Mouse (Mus musculus): Measurements from ENCODE around the gene Fap. TPM values are rescaled to one million over a fixed set of nuclear protein-coding genes. Genes with fewer than 3 reads are reported as not detected.

Gene Fap
- polyA plus RNA-seq, 1 experiment from 2014 or later = 2.6 TPM

DNA sequence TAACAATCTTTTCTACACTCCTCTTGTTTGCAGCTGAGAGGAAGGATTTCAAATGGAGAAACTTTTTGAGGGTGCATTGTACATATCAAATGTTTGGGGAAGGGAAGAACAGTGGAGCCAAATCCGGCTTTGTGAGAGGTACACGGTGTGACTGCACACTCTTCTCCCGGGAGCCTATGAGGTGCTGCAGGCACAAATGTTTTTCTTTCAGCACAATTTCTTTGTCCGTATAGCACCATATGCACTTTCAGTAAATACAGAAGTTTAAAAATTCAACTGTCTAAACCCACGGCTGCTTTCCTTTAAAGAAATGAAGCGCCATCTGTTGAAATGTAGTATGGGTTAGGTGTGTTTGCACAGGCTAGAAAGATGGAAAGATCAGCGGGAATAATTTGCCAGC lies 375 bp upstream of the Fap start:
- 84% methylated on average over 7 of the region's 7 CpGs for WGBS
- Histone ChIP-seq H3K4me2 (replicated peaks) (no peak overlapping the region), H3K4me1 (no peaks in the 10 kb centered on the region), H3K27ac (replicated peaks) (no peak overlapping the region), H3K4me3 (no peak overlapping the region), H3K9ac (replicated peaks) (no peak overlapping the region), H3K9me3 (no peaks in the 10 kb centered on the region), H3K27me3 (no peaks in the 10 kb centered on the region), H3K36me3 (no peaks in the 10 kb centered on the region)
- no peak for ATAC-seq (ENCODE audit: low FRiP score, low read depth)

GRCm38 (mm10) chr2:62573099-62573752 lies 649 bp downstream of the Fap start:
- Histone ChIP-seq H3K4me2 (replicated peaks) (no peak overlapping the region), H3K27me3 (no peaks in the 10 kb centered on the region), H3K9me3 (no peaks in the 10 kb centered on the region), H3K27ac (replicated peaks) (no peak overlapping the region), H3K4me3 (no peak overlapping the region), H3K9ac (replicated peaks) (no peak overlapping the region), H3K4me1 (no peaks in the 10 kb centered on the region), H3K36me3 (no peaks in the 10 kb centered on the region)
- WGBS = 84% methylated on average over 10 of the region's 10 CpGs
- ATAC-seq (ENCODE audit: low FRiP score, low read depth) = no peak

- no peak for ATAC-seq (ENCODE audit: low FRiP score, low read depth)
- Histone ChIP-seq H3K4me1 (0 out of 2 replicates have a peak, but pooled peaks cover 3% of the 10 kb centered on the region), H3K9ac (replicated peaks) (no peak overlapping the region), H3K4me2 (replicated peaks) (no peak overlapping the region), H3K4me3 (no peak overlapping the region), H3K36me3 (no peaks in the 10 kb centered on the region), H3K27me3 (no peaks in the 10 kb centered on the region), H3K9me3 (no peaks in the 10 kb centered on the region), H3K27ac (replicated peaks) (no peak overlapping the region)
- WGBS = 90% methylated on average over 1 of the region's 1 CpGs
Measured at GRCm38 (mm10) chr2:62564687-62565086, 9.2 kb downstream of the Fap start.

DNA sequence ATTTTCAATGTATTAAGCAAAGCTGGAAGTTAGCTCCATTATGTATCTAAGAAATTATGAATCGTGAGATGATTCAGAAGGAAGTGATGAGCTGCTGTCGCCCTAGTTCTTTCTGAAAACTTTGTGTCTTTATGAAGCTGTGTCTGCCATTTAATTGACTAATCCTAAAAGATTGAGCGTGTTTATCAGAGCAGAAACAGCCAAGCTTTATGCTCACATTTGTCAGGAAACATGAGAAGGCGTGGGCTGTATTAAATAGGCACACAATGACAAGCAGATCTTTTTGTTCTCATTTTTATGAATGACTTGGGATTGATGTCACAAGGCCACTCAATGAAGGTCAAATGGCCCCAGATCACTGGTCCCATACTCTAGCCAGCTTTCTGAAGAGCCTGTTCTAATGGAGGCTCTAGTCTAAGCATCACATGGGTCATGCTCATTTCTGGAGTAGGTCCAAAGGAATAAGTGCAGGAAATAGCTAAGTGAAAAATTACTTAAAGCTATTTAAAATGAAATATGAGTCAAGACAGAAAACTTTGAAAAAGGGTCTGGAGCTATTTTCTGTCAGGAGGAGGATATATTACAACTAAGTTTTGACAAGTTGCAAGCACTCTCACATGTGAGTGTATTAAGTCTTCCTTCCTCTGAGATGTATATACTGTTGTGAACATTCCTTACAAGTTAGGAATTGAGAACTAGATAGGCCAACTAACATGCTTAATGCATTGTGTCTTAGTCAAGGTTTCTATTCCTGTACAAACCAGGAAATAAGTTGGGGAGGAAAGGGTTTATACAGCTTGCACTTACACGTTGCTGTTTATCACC lies 11.0 kb downstream of the Fap start:
- Histone ChIP-seq H3K27ac (replicated peaks) (no peak overlapping the region), H3K27me3 (no peaks in the 10 kb centered on the region), H3K4me2 (replicated peaks) (no peak overlapping the region), H3K4me1 (0 out of 2 replicates have a peak, but pooled peaks cover 3% of the 10 kb centered on the region), H3K36me3 (no peaks in the 10 kb centered on the region), H3K9me3 (no peaks in the 10 kb centered on the region), H3K4me3 (no peak overlapping the region), H3K9ac (replicated peaks) (no peak overlapping the region)
- ATAC-seq (ENCODE audit: low FRiP score, low read depth) = no peak
- 75% methylated on average over 5 of the region's 5 CpGs for WGBS

DNA sequence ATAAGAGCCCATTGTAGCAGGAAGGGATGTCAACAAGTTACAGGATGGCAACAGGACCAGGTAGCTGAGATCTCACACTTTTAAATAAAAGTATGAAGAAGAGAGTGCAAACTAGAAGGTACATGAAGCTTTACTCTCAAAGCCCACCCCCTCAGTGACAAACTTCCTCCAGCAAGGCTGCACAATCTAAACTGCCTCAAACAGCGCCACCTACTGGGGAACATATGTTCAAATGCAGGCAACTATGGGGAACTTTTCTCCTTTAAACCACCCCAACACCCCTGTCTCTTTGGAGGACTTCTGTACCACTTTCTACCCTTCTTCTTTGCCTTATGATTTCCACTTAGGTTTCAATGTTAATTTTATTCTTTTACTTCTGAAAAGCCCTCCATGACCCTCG lies 16.5 kb downstream of the Fap start:
- Histone ChIP-seq H3K4me1 (0 out of 2 replicates have a peak, but pooled peaks cover 2% of the 10 kb centered on the region), H3K9me3 (no peaks in the 10 kb centered on the region), H3K4me2 (replicated peaks) (no peak overlapping the region), H3K36me3 (no peaks in the 10 kb centered on the region), H3K27me3 (no peaks in the 10 kb centered on the region), H3K9ac (replicated peaks) (no peak overlapping the region), H3K27ac (replicated peaks) (no peak overlapping the region), H3K4me3 (no peak overlapping the region)
- no peak for ATAC-seq (ENCODE audit: low FRiP score, low read depth)
- WGBS = 71% methylated on average over 2 of the region's 2 CpGs

- Histone ChIP-seq H3K27ac (replicated peaks) (no peak overlapping the region), H3K4me1 (0 out of 2 replicates have a peak, but pooled peaks cover 2% of the 10 kb centered on the region), H3K9me3 (no peaks in the 10 kb centered on the region), H3K27me3 (no peaks in the 10 kb centered on the region), H3K36me3 (no peaks in the 10 kb centered on the region), H3K4me3 (no peak overlapping the region), H3K4me2 (replicated peaks) (no peak overlapping the region), H3K9ac (replicated peaks) (no peak overlapping the region)
- WGBS = 91% methylated on average over 9 of the region's 9 CpGs
- no peak for ATAC-seq (ENCODE audit: low FRiP score, low read depth)
Measured at GRCm38 (mm10) chr2:62556349-62556748, 17.5 kb downstream of the Fap start.

DNA sequence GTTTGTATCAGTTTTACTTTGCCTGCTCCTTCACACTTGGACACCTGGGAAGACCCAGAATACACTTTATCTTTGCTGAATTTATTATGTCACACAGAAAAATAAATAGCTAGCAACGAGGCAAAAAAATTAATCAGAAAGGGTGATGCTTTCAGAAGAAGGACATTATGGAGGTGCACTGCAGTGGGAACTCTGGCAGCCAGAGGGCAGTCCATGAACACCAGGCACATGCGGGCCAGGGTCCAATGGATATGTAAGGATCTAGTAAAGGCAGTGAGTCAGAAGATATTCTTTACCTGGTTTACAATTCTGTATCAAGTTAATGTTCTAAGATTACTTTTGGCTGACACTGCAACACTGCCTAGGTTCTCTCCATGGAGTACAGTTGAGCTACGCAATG lies 24.2 kb downstream of the Fap start:
- Histone ChIP-seq H3K4me2 (replicated peaks) (no peak overlapping the region), H3K27ac (replicated peaks) (no peak overlapping the region), H3K27me3 (no peaks in the 10 kb centered on the region), H3K9ac (replicated peaks) (no peak overlapping the region), H3K36me3 (no peaks in the 10 kb centered on the region), H3K4me3 (no peak overlapping the region), H3K4me1 (0 out of 2 replicates have a peak, but pooled peaks cover 2% of the 10 kb centered on the region), H3K9me3 (no peaks in the 10 kb centered on the region)
- 85% methylated on average over 3 of the region's 3 CpGs for WGBS
- no peak for ATAC-seq (ENCODE audit: low FRiP score, low read depth)

DNA sequence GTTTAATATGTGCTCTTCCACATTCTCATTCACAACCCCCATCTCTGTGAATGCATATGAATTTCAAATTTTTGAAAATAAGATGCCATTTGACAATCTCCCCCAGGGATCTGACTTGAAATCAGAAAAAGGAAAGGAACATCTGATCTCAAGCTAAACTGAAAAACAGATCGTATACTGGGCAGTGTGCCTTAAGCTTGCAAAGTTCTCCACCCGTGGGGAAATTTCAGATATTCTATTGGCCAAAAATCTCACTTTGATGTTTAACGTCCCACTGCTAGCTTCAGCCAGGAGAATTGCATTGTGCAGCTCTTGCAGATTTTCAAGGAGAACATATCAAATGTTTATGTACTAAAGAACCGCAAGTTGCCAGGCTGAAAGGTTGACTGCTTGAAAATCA lies 24.7 kb downstream of the Fap start:
- H3K27ac ChIP-seq (replicated peaks) = no peak overlapping the region
- H3K27me3 ChIP-seq = no peaks in the 10 kb centered on the region
- H3K4me3 ChIP-seq = no peak overlapping the region
- no peak for ATAC-seq (ENCODE audit: low FRiP score, low read depth)
- H3K9me3 ChIP-seq = no peaks in the 10 kb centered on the region
- WGBS = 90% methylated on average over 4 of the region's 4 CpGs
- H3K4me2 ChIP-seq (replicated peaks) = no peak overlapping the region
- H3K36me3 ChIP-seq = no peaks in the 10 kb centered on the region
- H3K9ac ChIP-seq (replicated peaks) = no peak overlapping the region
- H3K4me1 ChIP-seq = 0 out of 2 replicates have a peak, but pooled peaks cover 2% of the 10 kb centered on the region

DNA sequence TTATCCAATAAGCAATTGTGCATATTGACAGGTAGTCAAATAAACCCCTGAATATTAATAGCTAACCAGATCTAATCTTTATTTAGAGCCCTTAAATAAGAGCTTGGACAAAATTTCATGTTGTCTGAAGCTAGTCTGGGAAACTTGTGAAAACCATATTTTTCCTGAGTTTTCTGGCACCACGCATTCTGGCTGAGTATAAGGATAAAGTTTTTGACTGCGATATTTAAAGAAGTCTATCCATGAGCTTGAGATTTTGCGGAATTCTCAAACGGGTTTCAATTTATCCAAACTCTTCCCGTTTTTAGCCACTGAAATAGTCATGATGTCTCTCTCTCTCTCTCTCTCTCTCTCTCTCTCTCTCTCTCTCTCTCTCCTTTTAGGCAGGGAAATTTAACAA lies 25.8 kb downstream of the Fap start:
- no peak overlapping the region for H3K27ac ChIP-seq (replicated peaks)
- H3K27me3 ChIP-seq = no peaks in the 10 kb centered on the region
- 0 out of 2 replicates have a peak, but pooled peaks cover 2% of the 10 kb centered on the region for H3K4me1 ChIP-seq
- no peak overlapping the region for H3K9ac ChIP-seq (replicated peaks)
- no peak overlapping the region for H3K4me2 ChIP-seq (replicated peaks)
- H3K36me3 ChIP-seq = no peaks in the 10 kb centered on the region
- H3K4me3 ChIP-seq = no peak overlapping the region
- WGBS = 91% methylated on average over 5 of the region's 5 CpGs
- H3K9me3 ChIP-seq = no peaks in the 10 kb centered on the region
- no peak for ATAC-seq (ENCODE audit: low FRiP score, low read depth)

DNA sequence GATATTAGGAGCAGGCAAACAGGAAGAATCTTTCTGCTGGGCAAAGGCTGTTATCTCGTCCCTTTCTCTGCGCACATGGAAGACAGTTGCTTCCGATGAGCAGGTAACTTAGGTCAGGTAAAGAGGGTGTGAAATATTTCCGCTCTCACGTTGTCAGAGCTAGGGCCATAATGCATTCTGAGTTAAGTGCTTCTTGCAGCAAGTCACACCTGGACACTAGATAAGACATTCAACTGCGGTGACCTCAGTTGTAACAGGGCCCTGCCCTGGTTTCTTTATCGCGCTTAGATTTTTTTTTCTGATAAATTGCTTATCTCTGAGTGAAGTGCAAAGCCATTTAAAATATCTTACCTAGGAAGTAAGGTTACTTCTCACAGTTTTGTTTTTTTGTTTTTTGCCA lies 38.4 kb downstream of the Fap start:
- H3K4me3 ChIP-seq = no peak overlapping the region
- no peak for ATAC-seq (ENCODE audit: low FRiP score, low read depth)
- no peak overlapping the region for H3K27ac ChIP-seq (replicated peaks)
- H3K9ac ChIP-seq (replicated peaks) = no peak overlapping the region
- no peaks in the 10 kb centered on the region for H3K9me3 ChIP-seq
- H3K4me1 ChIP-seq = no peaks in the 10 kb centered on the region
- H3K36me3 ChIP-seq = no peaks in the 10 kb centered on the region
- H3K4me2 ChIP-seq (replicated peaks) = no peak overlapping the region
- 91% methylated on average over 8 of the region's 8 CpGs for WGBS
- H3K27me3 ChIP-seq = no peaks in the 10 kb centered on the region

- ATAC-seq (ENCODE audit: low FRiP score, low read depth) = no peak
- no peak overlapping the region for H3K9ac ChIP-seq (replicated peaks)
- H3K4me3 ChIP-seq = no peak overlapping the region
- no peaks in the 10 kb centered on the region for H3K4me1 ChIP-seq
- no peak overlapping the region for H3K27ac ChIP-seq (replicated peaks)
- WGBS = 84% methylated on average over 1 of the region's 1 CpGs
- no peak overlapping the region for H3K4me2 ChIP-seq (replicated peaks)
- no peaks in the 10 kb centered on the region for H3K36me3 ChIP-seq
- no peaks in the 10 kb centered on the region for H3K27me3 ChIP-seq
- H3K9me3 ChIP-seq = no peaks in the 10 kb centered on the region
Measured at GRCm38 (mm10) chr2:62531065-62531464, 42.8 kb downstream of the Fap start.

DNA sequence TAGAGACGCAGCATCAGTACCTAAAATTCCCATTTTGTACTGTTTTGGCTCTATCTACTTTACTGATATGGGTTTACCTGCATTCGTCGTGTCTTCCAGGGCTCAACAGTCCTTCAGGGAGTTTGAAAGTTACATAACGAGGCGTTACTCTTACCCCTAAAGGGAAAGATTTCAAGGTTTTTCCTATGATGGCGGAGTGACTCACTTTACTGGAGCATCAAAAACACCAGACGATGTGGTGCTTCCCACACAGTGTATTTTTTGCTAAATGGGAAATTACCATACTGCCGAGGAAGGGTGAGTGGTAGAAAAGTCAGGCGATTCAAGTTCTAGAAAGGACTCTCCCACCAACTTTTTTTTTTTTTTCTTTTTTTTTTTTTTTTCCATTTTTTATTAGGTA lies 47.5 kb downstream of the Fap start:
- ATAC-seq (ENCODE audit: low FRiP score, low read depth) = no peak
- no peak overlapping the region for H3K27ac ChIP-seq (replicated peaks)
- H3K36me3 ChIP-seq = no peaks in the 10 kb centered on the region
- no peak overlapping the region for H3K4me3 ChIP-seq
- no peak overlapping the region for H3K9ac ChIP-seq (replicated peaks)
- 92% methylated on average over 9 of the region's 9 CpGs for WGBS
- H3K9me3 ChIP-seq = no peaks in the 10 kb centered on the region
- H3K4me1 ChIP-seq = no peaks in the 10 kb centered on the region
- H3K4me2 ChIP-seq (replicated peaks) = no peak overlapping the region
- H3K27me3 ChIP-seq = no peaks in the 10 kb centered on the region

Measured in midbrain, embryonic 12.5 days (tissue).